In the genomic region with DNA sequence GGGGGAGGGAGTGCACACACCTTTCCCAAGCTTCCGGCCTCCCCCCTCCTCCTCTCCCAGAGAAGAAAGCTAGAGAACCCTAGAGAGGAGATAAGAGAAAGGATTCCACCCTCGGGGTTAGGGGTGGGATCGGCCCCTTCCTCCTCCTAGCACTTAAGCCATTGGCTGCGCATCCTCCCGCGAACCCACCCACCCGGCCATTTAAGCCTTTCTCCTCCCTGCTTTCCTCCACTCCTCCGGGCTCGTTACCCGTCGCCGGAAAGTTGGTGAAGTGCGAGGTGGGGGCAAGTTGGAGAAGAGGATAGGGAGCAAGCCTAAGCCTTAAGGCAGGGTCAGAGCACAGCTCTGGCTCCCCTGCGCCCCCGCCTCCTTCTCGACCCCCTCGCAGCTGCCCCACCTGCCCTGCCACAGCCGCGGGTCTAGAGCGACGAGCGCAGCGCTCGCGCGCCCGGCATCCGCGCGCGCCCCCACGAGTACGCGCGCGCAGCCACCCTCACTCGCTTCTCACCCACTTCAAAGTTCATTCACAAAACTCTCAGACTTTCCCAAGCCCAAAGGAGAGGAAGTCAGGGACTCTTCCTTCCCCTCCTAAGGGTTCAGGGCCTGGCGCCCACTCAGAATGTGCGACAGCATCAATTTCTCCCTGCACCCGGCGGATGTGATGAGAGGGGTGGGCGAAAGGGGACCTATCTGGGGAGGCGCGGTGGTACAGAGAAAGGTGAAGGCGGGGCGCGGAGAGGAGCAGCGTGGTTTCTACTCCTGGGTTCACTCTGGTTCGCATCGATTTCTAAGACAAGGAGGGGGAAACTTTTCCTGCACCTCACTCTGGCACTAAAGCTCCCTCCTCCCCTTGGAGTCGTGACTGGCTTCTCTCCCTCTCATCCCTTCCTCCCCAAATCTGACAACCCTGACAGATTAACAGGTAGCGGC, we compare ENCODE assay signal across 8 mouse cellular contexts. TPM values are rescaled to one million over a fixed set of nuclear protein-coding genes. Genes with fewer than 3 reads are reported as not detected.
A peak's percentile ranks its signal among the peaks of the same experiment; 100 is the strongest.
DNase-seq lines count a peak whose midpoint lies in the region; ATAC-seq and TF ChIP-seq lines count a peak whose summit lies in the region.

No protein-coding gene starts in this region.

- no peak for TF ChIP-seq EP300 in liver, embryonic 14.5 days (IDR thresholded peaks at IDR 0.05; ENCODE audit: low read depth)

- H3K27me3 ChIP-seq in embryonic facial prominence, embryonic 14.5 days (replicated peaks; ENCODE audit: control insufficient read depth, insufficient read depth, low read length) = no peaks in the 10 kb centered on the region
- no peaks in the 10 kb centered on the region for H3K27me3 ChIP-seq in heart, embryonic 13.5 days (replicated peaks)
- H3K27me3 ChIP-seq in kidney, postnatal 0 days (ENCODE audit: insufficient read depth, low read length) = no peaks in the 10 kb centered on the region
- no peaks in the 10 kb centered on the region for H3K27me3 ChIP-seq in liver, embryonic 14.5 days (ENCODE audit: control insufficient read depth, insufficient read depth, low read length)
- H3K27me3 ChIP-seq in stomach, embryonic 16.5 days (ENCODE audit: control insufficient read depth, insufficient read depth, low read length) = no peaks in the 10 kb centered on the region

- H3K9me3 ChIP-seq in embryonic facial prominence, embryonic 14.5 days (ENCODE audit: control insufficient read depth, low read length) = no peaks in the 10 kb centered on the region
- no peaks in the 10 kb centered on the region for H3K9me3 ChIP-seq in heart, embryonic 13.5 days
- no peaks in the 10 kb centered on the region for H3K9me3 ChIP-seq in kidney, postnatal 0 days (replicated peaks; ENCODE audit: low read length)
- H3K9me3 ChIP-seq in liver, embryonic 14.5 days (ENCODE audit: control insufficient read depth, low read length) = no peaks in the 10 kb centered on the region
- no peaks in the 10 kb centered on the region for H3K9me3 ChIP-seq in stomach, embryonic 16.5 days (replicated peaks; ENCODE audit: control insufficient read depth, low read length)

- H3K4me2 ChIP-seq in embryonic facial prominence, embryonic 14.5 days (ENCODE audit: low read depth, low read length) = peak overlapping the region; percentile 80
- H3K4me2 ChIP-seq in heart, embryonic 13.5 days = peak overlapping the region; percentile 91
- peak overlapping the region; percentile 80 for H3K4me2 ChIP-seq in kidney, postnatal 0 days (ENCODE audit: low read length)
- H3K4me2 ChIP-seq in liver, embryonic 14.5 days (ENCODE audit: low read depth) = peak overlapping the region; percentile 86
- H3K4me2 ChIP-seq in stomach, embryonic 16.5 days (ENCODE audit: low read depth, low read length) = peak overlapping the region; percentile 82

- no peak for TF ChIP-seq CTCF in kidney, postnatal 0 days (IDR thresholded peaks at IDR 0.05; ENCODE audit: low read depth)
- no peak for TF ChIP-seq CTCF in liver, embryonic 14.5 days (IDR thresholded peaks at IDR 0.05; ENCODE audit: low read depth)

- peak overlapping the region; percentile 80 for H3K9ac ChIP-seq in embryonic facial prominence, embryonic 14.5 days (ENCODE audit: low read depth, low read length)
- peak overlapping the region; percentile 93 for H3K9ac ChIP-seq in heart, embryonic 13.5 days
- peak overlapping the region; percentile 89 for H3K9ac ChIP-seq in kidney, postnatal 0 days (ENCODE audit: low read depth, low read length)
- H3K9ac ChIP-seq in liver, embryonic 14.5 days (replicated peaks) = peak overlapping the region; percentile 69
- peak overlapping the region; percentile 90 for H3K9ac ChIP-seq in stomach, embryonic 16.5 days (ENCODE audit: low read length)

- no peaks in the 10 kb centered on the region for H3K36me3 ChIP-seq in embryonic facial prominence, embryonic 14.5 days (ENCODE audit: control insufficient read depth, insufficient read depth, low read length)
- no peaks in the 10 kb centered on the region for H3K36me3 ChIP-seq in heart, embryonic 13.5 days
- no peaks in the 10 kb centered on the region for H3K36me3 ChIP-seq in kidney, postnatal 0 days (ENCODE audit: insufficient read depth, low read length)
- no peaks in the 10 kb centered on the region for H3K36me3 ChIP-seq in liver, embryonic 14.5 days (replicated peaks; ENCODE audit: control insufficient read depth, insufficient read depth, low read depth)
- no peaks in the 10 kb centered on the region for H3K36me3 ChIP-seq in stomach, embryonic 16.5 days (ENCODE audit: control insufficient read depth, insufficient read depth, low read length)

- H3K4me3 ChIP-seq in embryonic facial prominence, embryonic 14.5 days (ENCODE audit: low read depth, low read length) = peak overlapping the region; percentile 69
- peak overlapping the region; percentile 84 for H3K4me3 ChIP-seq in heart, embryonic 13.5 days
- H3K4me3 ChIP-seq in kidney, postnatal 0 days (replicated peaks; ENCODE audit: low read depth, low read length) = peak overlapping the region; percentile 81
- peak overlapping the region; percentile 51 to 74 for H3K4me3 ChIP-seq in liver, embryonic 14.5 days (ENCODE audit: insufficient read depth in 1 of 2, low read depth in 2 of 2, low read length in 2 of 2)
- H3K4me3 ChIP-seq in stomach, embryonic 16.5 days (replicated peaks; ENCODE audit: low read length) = peak overlapping the region; percentile 83

- under 1% methylated on average over 37 of the region's 52 CpGs for WGBS in embryonic facial prominence, embryonic 14.5 days
- WGBS in heart, embryonic 13.5 days = under 1% methylated on average over 52 of the region's 52 CpGs
- under 1% methylated on average over 52 of the region's 52 CpGs for WGBS in kidney, postnatal 0 days
- under 1% methylated on average over 52 of the region's 52 CpGs for WGBS in liver, embryonic 14.5 days (ENCODE audit: insufficient replicate concordance)
- under 1% methylated on average over 51 of the region's 52 CpGs for WGBS in stomach, embryonic 16.5 days

- H3K4me1 ChIP-seq in embryonic facial prominence, embryonic 14.5 days (ENCODE audit: control insufficient read depth, insufficient read depth, low read length) = 0 out of 2 replicates have a peak, but pooled peaks cover 4% of the 10 kb centered on the region
- H3K4me1 ChIP-seq in heart, embryonic 13.5 days = peaks cover 7% of the 10 kb centered on the region
- H3K4me1 ChIP-seq in kidney, postnatal 0 days (replicated peaks; ENCODE audit: insufficient read depth, low read length) = no peaks in the 10 kb centered on the region; the same call in 1 of the 2 replicates
- H3K4me1 ChIP-seq in liver, embryonic 14.5 days (replicated peaks; ENCODE audit: control insufficient read depth in 2 of 2, insufficient read depth in 2 of 2, low read length in 1 of 2) = peaks cover 0 to 13% of the 10 kb centered on the region in 2 experiments; a peak in 1 of 4 replicates
- peaks cover 3% of the 10 kb centered on the region for H3K4me1 ChIP-seq in stomach, embryonic 16.5 days (ENCODE audit: control insufficient read depth, insufficient read depth, low read length)

- ATAC-seq in embryonic facial prominence, embryonic 14.5 days (ENCODE audit: low read depth) = peak; percentile 84
- ATAC-seq in heart, embryonic 13.5 days (ENCODE audit: extremely low read depth, insufficient number of reproducible peaks, low FRiP score, low TSS enrichment) = peak; percentile 59; the same call in 1 of the 2 replicates
- peak; percentile 65 for ATAC-seq in kidney, postnatal 0 days (replicated peaks; ENCODE audit: low FRiP score, low read depth)
- ATAC-seq in liver, embryonic 14.5 days (ENCODE audit: insufficient read depth) = peak; percentile 73
- peak; percentile 82 for ATAC-seq in stomach, embryonic 16.5 days (ENCODE audit: insufficient read depth, low FRiP score)

- H3K27ac ChIP-seq in embryonic facial prominence, embryonic 14.5 days (replicated peaks; ENCODE audit: low read depth, low read length) = peak overlapping the region; percentile 97
- peak overlapping the region; percentile 100 for H3K27ac ChIP-seq in heart, embryonic 13.5 days (replicated peaks)
- H3K27ac ChIP-seq in kidney, postnatal 0 days = peak overlapping the region; percentile 98
- no peak overlapping the region; the same call in 1 of the 2 replicates for H3K27ac ChIP-seq in liver, embryonic 14.5 days
- peak overlapping the region; percentile 98 for H3K27ac ChIP-seq in stomach, embryonic 16.5 days (ENCODE audit: low read length)

- DNase-seq in B cell, adult 2 months = peak; percentile 82 to 85
- DNase-seq in adrenal gland, postnatal 4 days (ENCODE audit: low spot score in 2 of 2) = peak; percentile 43 to 61
- peak; percentile 97 for DNase-seq in embryonic facial prominence, embryonic 14.5 days (ENCODE audit: low spot score)
- peak; percentile 97 for DNase-seq in kidney, postnatal 0 days (ENCODE audit: low spot score)
- peak; percentile 61 to 67 (median 63) for DNase-seq in liver, embryonic 14.5 days (ENCODE audit: low read depth in 3 of 3, low spot score in 3 of 3)
- peak; percentile 91 for DNase-seq in neural tube, embryonic 10.5 days (ENCODE audit: extremely low spot score, low spot score)

RNA-seq across cellular contexts. Expression of gene Maml3, which starts 2.0 kb away (rescaled TPM):
- 10 to 100 TPM; 19.6 to 20.9 TPM for total RNA-seq in adrenal gland, postnatal 4 days (2021)
- polyA plus RNA-seq in embryonic facial prominence, embryonic 14.5 days (2014; fragmentation: Nextera tagmentation; extraction: Ambion mirVana) = 4.8 and 5.1 TPM in 2 replicates
- polyA plus RNA-seq in heart, embryonic 13.5 days (2015; fragmentation: Nextera tagmentation; extraction: Ambion mirVana) = 2.1 and 2.4 TPM in 2 replicates
- polyA plus RNA-seq in kidney, postnatal 0 days (2015; fragmentation: Nextera tagmentation; extraction: Ambion mirVana) = 5.4 and 5.7 TPM in 2 replicates
- 0.71 and 0.73 TPM in 2 replicates for polyA plus RNA-seq in liver, embryonic 14.5 days (2012; rRNA removed)
- 0.57 and 0.73 TPM in 2 replicates for polyA plus RNA-seq in liver, embryonic 14.5 days (2014; fragmentation: Nextera tagmentation; extraction: Ambion mirVana)
- polyA plus RNA-seq in stomach, embryonic 16.5 days (2015; fragmentation: Nextera tagmentation; extraction: Ambion mirVana) = 4.7 and 5.0 TPM in 2 replicates
